Mouse (Mus musculus) bone marrow, adult 2 months (tissue): Measurements from ENCODE around the gene Manf. TPM values are rescaled to one million over a fixed set of nuclear protein-coding genes. Genes with fewer than 3 reads are reported as not detected.

Experiments
- H3K27ac ChIP-seq: fragments of 200-500 bp; 2 replicates; pipeline ENCODE4 v1.5.1; 2012; ENCODE audit warnings: low read depth, mild to moderate bottlenecking, control low read depth, inconsistent platforms, low read length; ENCODE audit not compliant: control insufficient read depth, poor library complexity, insufficient read depth
- H3K4me1 ChIP-seq: fragments of 200-500 bp; 2 replicates; pipeline ENCODE4 v1.6.1; 2011; ENCODE audit warnings: low read length; ENCODE audit not compliant: control insufficient read depth, insufficient read depth
- H3K4me3 ChIP-seq: fragments of 200-500 bp; replicated peaks from 2 replicates; pipeline ENCODE3; 2011; ENCODE audit warnings: mild to moderate bottlenecking, low read depth, low read length, control low read depth; ENCODE audit not compliant: control insufficient read depth
- CTCF ChIP-seq: fragments of 200-500 bp; IDR thresholded peaks from 2 replicates; pipeline ENCODE4 v1.5.1; 2011; ENCODE audit warnings: low read length, control low read depth; ENCODE audit not compliant: control insufficient read depth, insufficient read depth
- POLR2A ChIP-seq: fragments of 200-500 bp; IDR thresholded peaks from 2 replicates; pipeline ENCODE4 v1.6.1; 2011; ENCODE audit warnings: low read depth, mild to moderate bottlenecking, control low read depth, low read length, borderline replicate concordance; ENCODE audit not compliant: control insufficient read depth
- WGBS: fragments of 180-500 bp; shearing (Covaris S2); methylation state at CpG from one replicate; pipeline ENCODE4 v1.1.7; 2018; 5-methylcytosine and 5-hydroxymethylcytosine counted together
- polyA plus RNA-seq: library from polyadenylated mRNA; stranded (reverse); fragments of >200 nt; gene quantifications from 2 replicates; pipeline ENCODE4 v1.2.4, GENCODE M21; 2011; ENCODE audit warnings: low replicate concordance; ENCODE audit not compliant: missing spikeins, insufficient read depth, insufficient read length

Gene Manf
- polyA plus RNA-seq, result 79.1 and 100 TPM in 2 replicates

- 0 out of 2 replicates have a peak, but pooled peaks cover 2% of the 10 kb centered on the region for H3K4me1 ChIP-seq
- WGBS, result under 1% methylated on average over 59 of the region's 59 CpGs
These were observed at the start of gene Manf for GRCm38 (mm10) chr9:106891829-106892551. Manf (minus strand) TSS chr9:106891979.

GRCm38 (mm10) chr9:106934998-106935397 lies 43.2 kb upstream of the Manf start:
- 80% methylated on average over 1 of the region's 1 CpGs for WGBS
- Histone ChIP-seq H3K4me3 (no peak overlapping the region), H3K4me1 (no peaks in the 10 kb centered on the region), H3K27ac (no peak overlapping the region)
- TF ChIP-seq CTCF, result no peak
- no peak for TF ChIP-seq POLR2A

More at GRCm38 (mm10) chr9:106891829-106892551, at the start of gene Manf:
- peak within 1 kb of the TSS; percentile 82 for H3K4me3 ChIP-seq
- peak within 1 kb of the TSS; percentile 88 for H3K27ac ChIP-seq
- peak; percentile 98 for TF ChIP-seq POLR2A
- TF ChIP-seq CTCF, result no peak

GRCm38 (mm10) chr9:106914878-106915277 lies 23.1 kb upstream of the Manf start:
- WGBS, result 82% methylated on average over 6 of the region's 6 CpGs
- no peaks in the 10 kb centered on the region for H3K4me1 ChIP-seq
- TF ChIP-seq CTCF (no peak), POLR2A (no peak)
- no peak overlapping the region for H3K27ac ChIP-seq
- no peak overlapping the region for H3K4me3 ChIP-seq

GRCm38 (mm10) chr9:106913759-106914158 lies 22.0 kb upstream of the Manf start:
- H3K4me3 ChIP-seq, result no peak overlapping the region
- H3K27ac ChIP-seq, result no peak overlapping the region
- 11% methylated on average over 1 of the region's 1 CpGs for WGBS
- peaks cover 1% of the 10 kb centered on the region; the same call in 1 of the 2 replicates for H3K4me1 ChIP-seq
- TF ChIP-seq CTCF (no peak), POLR2A (no peak)

- H3K4me1 ChIP-seq, result peaks cover 1% of the 10 kb centered on the region; the same call in 1 of the 2 replicates
- WGBS, result 65% methylated on average over 1 of the region's 1 CpGs
- H3K27ac ChIP-seq, result no peak overlapping the region
- TF ChIP-seq POLR2A (no peak), CTCF (no peak)
- no peak overlapping the region for H3K4me3 ChIP-seq
These were observed 19.8 kb upstream of the Manf start for GRCm38 (mm10) chr9:106911624-106912023.

- H3K27ac ChIP-seq, result no peak overlapping the region
- 4% methylated on average over 5 of the region's 5 CpGs for WGBS
- TF ChIP-seq POLR2A, result no peak
- no peak for TF ChIP-seq CTCF
- peaks cover 1% of the 10 kb centered on the region; the same call in 1 of the 2 replicates for H3K4me1 ChIP-seq
- H3K4me3 ChIP-seq, result no peak overlapping the region
These were observed 16.9 kb upstream of the Manf start for GRCm38 (mm10) chr9:106908715-106909114.

GRCm38 (mm10) chr9:106908174-106908573 lies 16.4 kb upstream of the Manf start:
- 78% methylated on average over 3 of the region's 3 CpGs for WGBS
- no peak overlapping the region for H3K27ac ChIP-seq
- no peak for TF ChIP-seq CTCF
- TF ChIP-seq POLR2A, result no peak
- no peak overlapping the region for H3K4me3 ChIP-seq
- peaks cover 1% of the 10 kb centered on the region; the same call in 1 of the 2 replicates for H3K4me1 ChIP-seq

GRCm38 (mm10) chr9:106906597-106906996 lies 14.8 kb upstream of the Manf start:
- Histone ChIP-seq H3K4me3 (no peak overlapping the region), H3K4me1 (peaks cover 1% of the 10 kb centered on the region), H3K27ac (no peak overlapping the region)
- TF ChIP-seq POLR2A (no peak), CTCF (no peak)
- WGBS, result 89% methylated on average over 8 of the region's 8 CpGs

- TF ChIP-seq CTCF, result no peak
- TF ChIP-seq POLR2A, result no peak
These were observed 12.0 kb upstream of the Manf start for GRCm38 (mm10) chr9:106903791-106904134.

More at GRCm38 (mm10) chr9:106903791-106904134, 12.0 kb upstream of the Manf start:
- Histone ChIP-seq H3K4me3 (no peak overlapping the region), H3K4me1 (no peaks in the 10 kb centered on the region; the same call in none of the 2 replicates), H3K27ac (no peak overlapping the region)
- 3% methylated on average over 1 of the region's 1 CpGs for WGBS
